Mouse (Mus musculus): ENCODE measurements around the gene Id1.

DNA sequence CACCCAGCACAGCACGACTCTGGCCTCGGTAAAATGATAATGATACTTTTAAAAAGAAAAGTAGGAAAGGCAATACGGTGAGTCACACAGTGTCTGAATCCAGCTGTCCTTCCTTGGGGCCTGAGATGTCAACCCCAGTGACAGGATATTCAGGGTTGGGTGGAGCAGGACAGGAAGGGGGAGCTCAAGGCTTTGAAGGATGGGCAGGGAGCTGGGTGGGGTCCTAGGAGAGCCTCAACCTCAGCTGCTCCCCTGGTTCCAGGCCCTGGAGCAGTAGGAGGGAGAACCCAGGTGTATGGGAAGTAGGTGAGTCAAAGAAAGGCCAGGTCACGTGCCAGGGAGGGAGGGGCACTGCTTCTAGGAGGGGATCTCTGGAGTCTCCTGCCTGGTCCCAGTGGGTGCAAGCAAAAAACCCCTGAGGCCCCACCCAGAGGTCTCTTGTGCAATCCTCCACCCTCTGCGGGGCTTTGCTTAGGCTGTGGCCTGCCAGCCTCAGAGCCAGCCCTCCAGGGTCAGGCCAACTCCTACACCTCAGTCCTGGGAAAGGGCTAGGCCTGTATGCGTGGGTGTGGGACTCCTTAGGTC lies 9.2 kb upstream of the Id1 start:
- TF ChIP-seq CTCF (IDR thresholded peaks at IDR 0.05; ENCODE audit: borderline replicate concordance, insufficient read depth, low read length) (no peak), POLR2A (IDR thresholded peaks at IDR 0.05; ENCODE audit: low read depth, low read length) (no peak)

Measured in embryonic fibroblast, embryonic 13.5 days (primary cell).